Mouse (Mus musculus) liver, postnatal 0 days (tissue): Measurements from ENCODE around the gene N4bp2l2. TPM values are rescaled to one million over a fixed set of nuclear protein-coding genes. Genes with fewer than 3 reads are reported as not detected.
A peak's percentile ranks its signal among the peaks of the same experiment; 100 is the strongest.

Experiments used
- ATAC-seq: fragments of 200-750 bp; cut with Nextera tagmentation; 2 replicates; pipeline ENCODE4 v1.8.0; 2017; ENCODE audit warnings: mild to moderate bottlenecking, moderate library complexity
- DNase-seq: peaks from one replicate; pipeline ENCODE4 v3.0.0-alpha.2; 2016
- H3K27ac ChIP-seq: fragments of 300-500 bp; sonication (generic); 2 replicates; pipeline ENCODE4 v1.5.1; 2014; ENCODE audit warnings: antibody characterized with exemption, moderate library complexity, mild to moderate bottlenecking, low read depth
- H3K27me3 ChIP-seq: fragments of 300-500 bp; sonication (generic); 2 replicates; pipeline ENCODE4 v1.6.1; 2014; ENCODE audit warnings: low read length, control low read depth, mixed read lengths; ENCODE audit not compliant: insufficient read depth
- H3K36me3 ChIP-seq: fragments of 300-500 bp; sonication (generic); replicated peaks from 2 replicates; pipeline ENCODE4 v1.6.1; 2014; ENCODE audit warnings: mild to moderate bottlenecking, control low read depth, low read length, moderate library complexity, mixed read lengths; ENCODE audit not compliant: insufficient read depth
- H3K4me1 ChIP-seq: fragments of 300-500 bp; sonication (generic); 2 replicates; pipeline ENCODE4 v1.6.1; 2014; ENCODE audit warnings: antibody characterized with exemption, mild to moderate bottlenecking, control low read depth; ENCODE audit not compliant: insufficient read depth
- H3K4me2 ChIP-seq: fragments of 300-500 bp; sonication (generic); 2 replicates; pipeline ENCODE4 v1.6.1; 2014; ENCODE audit warnings: low read depth, mild to moderate bottlenecking, low read length, moderate library complexity, mixed read lengths
- H3K4me3 ChIP-seq: fragments of 300-500 bp; sonication (generic); 2 replicates; pipeline ENCODE4 v1.5.1; 2014; ENCODE audit warnings: low read depth, low read length
- H3K9ac ChIP-seq: fragments of 300-500 bp; sonication (generic); replicated peaks from 2 replicates; pipeline ENCODE4 v1.6.1; 2014; ENCODE audit warnings: mild to moderate bottlenecking, moderate library complexity
- H3K9me3 ChIP-seq: fragments of 300-500 bp; sonication (generic); 2 replicates; pipeline ENCODE4 v1.6.1; 2016; ENCODE audit warnings: mild to moderate bottlenecking, control low read depth, low read length, mixed read lengths
- CTCF ChIP-seq: sonication (generic); IDR thresholded peaks from 2 replicates; pipeline ENCODE4 v1.5.1; 2016; ENCODE audit warnings: antibody characterized with exemption, low read depth
- EP300 ChIP-seq: IDR thresholded peaks from 2 replicates; pipeline ENCODE4 v1.6.1; 2016; ENCODE audit warnings: antibody characterized with exemption, low read depth, mild to moderate bottlenecking
- WGBS: fragments of 180-500 bp; shearing (Covaris S2); extraction: QIAGEN DNeasy Blood & Tissue Kit; methylation state at CpG from one replicate; pipeline ENCODE4 v1.1.7; 2014; ENCODE audit not compliant: insufficient replicate concordance; 5-methylcytosine and 5-hydroxymethylcytosine counted together
- polyA plus RNA-seq: library from polyadenylated mRNA; unstranded; fragments of >200 nt; fragmentation: Nextera tagmentation; extraction: Ambion mirVana; gene quantifications from 2 replicates; pipeline ENCODE4 v1.2.1, GENCODE M21; 2015

Gene N4bp2l2
- polyA plus RNA-seq, 1 experiment from 2014 or later, result 21.4 TPM

- no peaks in the 10 kb centered on the region for H3K27me3 ChIP-seq
- no peaks in the 10 kb centered on the region for H3K9me3 ChIP-seq
- H3K4me2 ChIP-seq, result peak overlapping the region; percentile 83
- peaks cover 9% of the 10 kb centered on the region for H3K36me3 ChIP-seq
- peak overlapping the region; percentile 97 for H3K4me3 ChIP-seq
- H3K9ac ChIP-seq, result peak overlapping the region; percentile 97
- DNase-seq (peak; percentile 78), ATAC-seq (peak; percentile 74)
- peak overlapping the region; percentile 95 for H3K27ac ChIP-seq
- peaks cover 33% of the 10 kb centered on the region for H3K4me1 ChIP-seq
- WGBS, result 3% methylated on average over 97 of the region's 102 CpGs
- no peak for TF ChIP-seq CTCF
- TF ChIP-seq EP300, result no peak
Observed at GRCm38 (mm10) chr5:150593756-150594648, 72.0 kb downstream of the N4bp2l2 start.

DNA sequence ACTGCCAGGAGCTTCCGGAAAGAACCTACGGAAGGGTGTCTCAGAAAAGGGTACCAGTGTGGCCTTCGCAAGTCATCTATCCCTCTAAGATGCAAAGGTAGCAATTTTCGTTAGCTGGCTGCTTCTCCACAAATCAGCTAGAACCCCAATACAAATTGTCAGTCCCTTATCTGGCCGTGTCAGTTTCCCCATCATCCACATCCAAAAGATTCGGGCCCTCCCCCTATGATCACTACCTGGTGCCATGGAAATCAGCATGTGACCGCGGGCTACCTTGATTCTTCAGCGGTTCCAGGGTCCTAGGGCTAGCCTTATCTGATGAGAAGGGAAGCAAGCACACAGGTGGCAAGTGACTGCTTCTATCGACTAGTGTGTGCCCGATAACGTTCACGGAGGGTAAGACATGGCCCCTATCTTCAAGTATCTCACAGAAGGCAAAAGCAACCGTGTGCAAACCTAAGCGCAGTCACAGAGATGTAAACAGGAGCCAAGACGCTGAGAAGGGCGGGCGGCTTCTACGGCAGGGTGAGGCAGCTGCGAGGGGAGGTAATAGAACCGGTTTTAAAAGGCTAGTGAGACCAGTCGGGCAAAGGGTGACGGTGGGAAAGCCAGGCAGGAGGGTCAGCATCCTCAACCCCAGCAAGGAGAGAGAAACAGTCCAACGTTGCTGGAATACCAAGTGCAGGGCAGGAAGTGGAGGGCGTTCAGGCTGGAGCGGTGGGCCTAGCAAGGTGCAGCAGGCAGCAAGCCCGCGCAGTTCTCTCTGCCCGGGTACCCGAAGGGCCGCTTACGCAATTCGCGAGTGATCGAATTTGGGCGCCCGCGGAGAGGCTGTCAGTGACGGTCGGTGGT is 72.9 kb downstream of the N4bp2l2 start:
- Histone ChIP-seq H3K36me3 (peaks cover 9% of the 10 kb centered on the region), H3K9me3 (no peaks in the 10 kb centered on the region), H3K27me3 (no peaks in the 10 kb centered on the region), H3K4me1 (peaks cover 26% of the 10 kb centered on the region), H3K4me3 (peak overlapping the region; percentile 97), H3K4me2 (peak overlapping the region; percentile 83), H3K27ac (peak overlapping the region; percentile 95), H3K9ac (peak overlapping the region; percentile 97)
- ATAC-seq (peak; percentile 55), DNase-seq (peak; percentile 80)
- TF ChIP-seq EP300 (peak; percentile 58; the same call in 1 of the 2 replicates), CTCF (no peak)
- 6% methylated on average over 40 of the region's 40 CpGs for WGBS

- peaks cover 9% of the 10 kb centered on the region for H3K36me3 ChIP-seq
- ATAC-seq, result no peak
- H3K4me3 ChIP-seq, result peak overlapping the region; percentile 97
- DNase-seq, result no peak
- TF ChIP-seq CTCF (no peak), EP300 (no peak)
- 51% methylated on average over 13 of the region's 13 CpGs for WGBS
- H3K27me3 ChIP-seq, result no peaks in the 10 kb centered on the region
- H3K9ac ChIP-seq, result peak overlapping the region; percentile 97; the same call in 1 of the 2 replicates
- peak overlapping the region; percentile 95 for H3K27ac ChIP-seq
- peaks cover 22% of the 10 kb centered on the region for H3K4me1 ChIP-seq
- H3K9me3 ChIP-seq, result no peaks in the 10 kb centered on the region
- peak overlapping the region; percentile 83 for H3K4me2 ChIP-seq
Observed at GRCm38 (mm10) chr5:150592186-150592903, 73.6 kb downstream of the N4bp2l2 start.

GRCm38 (mm10) chr5:150589945-150590344 is 76.0 kb downstream of the N4bp2l2 start:
- Histone ChIP-seq H3K4me1 (peaks cover 17% of the 10 kb centered on the region), H3K36me3 (peaks cover 11% of the 10 kb centered on the region), H3K9me3 (no peaks in the 10 kb centered on the region), H3K4me3 (no peak overlapping the region), H3K4me2 (no peak overlapping the region), H3K9ac (no peak overlapping the region), H3K27ac (no peak overlapping the region), H3K27me3 (no peaks in the 10 kb centered on the region)
- ATAC-seq (no peak), DNase-seq (no peak)
- 74% methylated on average over 2 of the region's 2 CpGs for WGBS
- TF ChIP-seq CTCF (no peak), EP300 (no peak)

- TF ChIP-seq CTCF (peak; percentile 43), EP300 (no peak)
- Histone ChIP-seq H3K4me3 (no peak overlapping the region), H3K4me2 (peak overlapping the region; percentile 3; the same call in 1 of the 2 replicates), H3K9ac (no peak overlapping the region), H3K27me3 (no peaks in the 10 kb centered on the region), H3K4me1 (peaks cover 40% of the 10 kb centered on the region), H3K9me3 (no peaks in the 10 kb centered on the region), H3K27ac (peak overlapping the region; percentile 78), H3K36me3 (peaks cover 3% of the 10 kb centered on the region; the same call in 1 of the 2 replicates)
- peak; percentile 66 for ATAC-seq
- DNase-seq, result peak; percentile 28
- 49% methylated on average over 6 of the region's 6 CpGs for WGBS
Observed at GRCm38 (mm10) chr5:150584337-150584729, 81.7 kb downstream of the N4bp2l2 start.
